Mouse (Mus musculus): Measurements from ENCODE around the gene Aimp2.

Gene Aimp2

DNA sequence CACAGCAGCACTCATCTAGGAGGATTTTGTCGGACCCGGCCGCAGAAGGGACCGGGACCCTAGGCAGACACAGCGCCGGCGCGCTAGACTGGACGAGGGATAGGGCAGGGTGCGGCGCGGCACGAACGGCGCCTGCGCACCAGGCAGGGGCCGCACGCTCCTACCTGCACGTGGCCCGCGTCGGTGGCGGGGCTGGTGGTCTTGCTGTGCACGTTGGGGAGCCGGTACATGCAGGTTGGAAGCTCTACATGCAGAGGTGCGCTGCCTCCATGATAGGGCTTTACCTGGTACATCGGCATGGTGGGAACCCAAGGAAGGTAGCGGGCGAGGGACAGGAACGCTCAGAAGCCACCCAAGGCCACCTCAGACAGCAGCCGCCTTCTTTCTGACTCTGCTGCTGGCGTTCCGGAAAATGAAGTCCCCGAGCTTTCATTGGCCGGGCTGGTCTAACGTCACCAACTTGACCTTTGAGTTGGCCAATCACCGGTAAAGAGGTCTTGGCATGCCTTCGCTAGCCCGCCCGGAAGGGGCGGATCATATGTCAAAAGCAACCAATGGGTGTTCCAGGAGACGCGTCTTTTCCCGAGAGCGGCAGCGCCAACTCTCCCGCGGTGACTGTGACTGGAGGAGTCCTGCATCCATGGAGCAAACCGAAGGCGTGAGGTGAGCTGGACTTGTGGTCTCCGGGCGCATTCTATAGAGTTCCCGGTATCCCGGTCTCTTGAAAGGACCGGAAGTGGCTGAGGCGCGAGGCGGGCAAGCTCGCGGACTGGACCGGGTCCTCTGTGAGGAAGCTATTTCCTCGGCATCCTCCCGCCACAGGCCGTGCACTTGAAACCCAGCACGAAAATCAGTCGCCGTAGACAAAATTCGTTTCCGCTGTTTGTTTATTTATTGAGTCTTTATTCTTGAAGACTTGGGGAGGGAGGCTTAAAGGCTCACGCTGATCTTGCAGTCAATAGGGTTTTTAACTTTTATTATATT lies at the start of gene Aimp2, which contains the start of gene Pms2:
Aimp2 (minus strand) TSS at position 431 of the 984 bp plus-strand sequence.
Pms2 (plus strand) TSS at position 548 of the 984 bp plus-strand sequence.
- DNase-seq (ENCODE audit: low spot score in 2 of 2) = peak; percentile 92 to 93

DNA sequence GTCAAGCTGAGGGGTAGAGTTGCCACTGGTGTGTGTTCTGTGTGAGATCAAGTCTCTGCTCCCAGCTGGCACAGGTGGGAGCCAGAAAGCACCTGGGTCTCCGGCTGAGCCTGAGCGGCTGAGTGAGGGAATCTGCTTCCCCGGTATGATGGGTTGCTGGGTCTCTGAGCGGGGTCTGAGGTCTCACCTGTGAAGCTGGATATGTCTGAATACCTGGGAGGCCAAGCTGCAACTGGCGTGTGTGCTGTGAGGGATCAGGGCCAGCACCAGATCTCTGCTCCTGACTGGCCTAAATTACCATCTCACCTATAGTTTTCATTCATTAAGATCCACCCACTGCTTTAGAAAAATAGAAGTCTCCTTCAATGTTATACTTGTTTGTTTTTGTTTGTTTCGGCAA lies 47.5 kb upstream of the Aimp2 start:
- no peak for DNase-seq (ENCODE audit: low spot score in 2 of 2)

DNA sequence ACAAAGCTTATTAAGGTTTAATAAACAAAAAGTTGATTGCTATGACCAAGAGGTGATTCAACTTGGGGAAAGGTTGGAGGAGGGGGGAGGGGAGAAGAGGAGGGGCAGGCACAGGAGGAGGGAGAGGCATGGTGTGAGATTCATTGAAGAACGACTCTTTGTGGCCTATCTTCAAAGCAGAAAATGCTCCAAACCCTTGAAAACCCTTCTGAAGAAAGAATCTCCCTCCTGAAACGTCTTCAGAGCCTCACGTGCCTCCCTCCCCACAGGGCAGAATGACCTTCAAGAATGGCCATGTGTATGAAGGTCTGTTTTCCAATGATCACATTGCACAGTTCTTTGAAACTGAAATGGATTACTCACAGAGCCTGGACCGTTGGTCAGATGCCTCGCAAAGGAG lies 40.4 kb upstream of the Aimp2 start:
- DNase-seq (ENCODE audit: low spot score in 2 of 2) = no peak

DNA sequence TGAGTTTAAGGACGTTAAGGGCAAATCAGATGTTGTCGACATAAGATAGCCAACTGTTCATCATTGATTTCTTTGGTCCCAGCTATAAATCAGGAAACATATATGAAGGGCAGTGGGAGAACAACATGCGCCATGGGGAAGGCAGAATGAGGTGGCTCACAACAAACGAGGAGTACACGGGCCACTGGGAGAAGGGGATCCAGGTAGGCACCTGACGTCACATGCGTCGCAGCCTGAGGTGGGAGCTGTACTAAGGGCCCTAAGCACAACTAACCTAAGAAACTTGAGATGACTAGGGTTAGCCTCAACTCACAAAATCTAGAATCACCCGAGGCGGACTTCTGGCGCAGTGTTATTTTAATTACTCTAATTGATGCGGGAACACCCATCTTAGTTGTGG lies 38.7 kb upstream of the Aimp2 start:
- DNase-seq (ENCODE audit: low spot score in 2 of 2) = no peak

DNA sequence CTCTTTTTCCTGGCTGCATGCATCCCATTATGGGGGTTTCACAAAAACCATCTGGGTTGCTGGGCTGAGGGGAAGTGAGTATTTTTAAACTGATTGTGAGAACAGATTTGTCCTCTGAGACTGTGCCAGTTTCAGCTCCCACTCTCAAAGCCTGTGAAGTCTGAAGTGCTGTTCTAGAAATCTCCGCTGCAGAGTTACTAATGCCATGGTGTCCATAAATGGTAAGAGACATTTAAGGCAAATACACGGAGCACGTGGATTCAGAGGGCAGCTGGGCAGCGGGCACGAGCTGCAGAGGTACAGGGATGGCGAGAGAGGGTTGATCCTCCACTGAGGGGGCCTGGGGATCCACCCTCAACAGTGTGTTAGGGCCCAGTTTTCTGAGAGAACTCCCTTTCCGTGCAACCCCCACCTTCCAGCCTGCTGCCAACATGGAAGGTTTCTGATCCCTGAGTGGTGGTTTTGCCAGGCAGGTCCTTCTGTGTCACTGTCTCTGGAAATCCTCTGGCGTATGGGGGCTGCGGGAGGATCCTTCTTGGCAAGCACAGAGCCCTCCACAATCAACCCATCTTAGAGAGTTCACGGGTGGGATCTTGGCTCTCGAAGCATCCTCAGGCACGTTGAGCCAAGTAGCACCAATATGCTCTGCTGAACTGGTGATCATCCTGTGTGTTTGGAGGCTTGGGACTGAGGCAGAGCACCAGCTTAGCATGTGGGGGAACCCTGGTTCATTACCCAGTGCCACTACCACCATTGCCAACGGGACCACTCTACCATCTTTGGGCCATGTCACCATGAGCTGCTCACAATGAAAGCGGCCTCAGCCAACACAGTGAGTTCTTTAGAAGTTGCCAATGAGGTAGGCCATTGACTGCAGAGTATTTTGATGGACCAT lies 33.8 kb upstream of the Aimp2 start:
- no peak for DNase-seq (ENCODE audit: low spot score in 2 of 2)

DNA sequence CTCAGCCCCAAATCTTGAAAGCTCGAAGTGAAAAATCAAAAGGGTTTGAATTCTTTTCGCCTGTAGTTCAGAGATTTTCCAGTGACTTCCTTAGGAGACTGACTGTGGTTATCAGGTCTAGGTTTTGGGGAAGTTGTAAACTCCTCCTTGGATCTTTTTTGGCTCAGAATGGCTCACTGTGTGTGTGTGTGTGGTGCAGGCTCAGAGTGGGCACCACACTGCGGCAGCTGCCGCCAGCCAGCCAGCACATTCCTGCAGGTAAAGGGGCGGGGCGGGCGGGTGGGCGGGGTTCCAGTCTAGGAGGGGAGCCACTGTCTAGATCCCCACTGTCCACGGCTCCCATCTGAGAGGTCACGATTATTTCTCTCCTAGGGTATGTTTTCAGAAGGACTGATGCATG lies 31.9 kb upstream of the Aimp2 start:
- DNase-seq (ENCODE audit: low spot score in 2 of 2) = no peak

DNA sequence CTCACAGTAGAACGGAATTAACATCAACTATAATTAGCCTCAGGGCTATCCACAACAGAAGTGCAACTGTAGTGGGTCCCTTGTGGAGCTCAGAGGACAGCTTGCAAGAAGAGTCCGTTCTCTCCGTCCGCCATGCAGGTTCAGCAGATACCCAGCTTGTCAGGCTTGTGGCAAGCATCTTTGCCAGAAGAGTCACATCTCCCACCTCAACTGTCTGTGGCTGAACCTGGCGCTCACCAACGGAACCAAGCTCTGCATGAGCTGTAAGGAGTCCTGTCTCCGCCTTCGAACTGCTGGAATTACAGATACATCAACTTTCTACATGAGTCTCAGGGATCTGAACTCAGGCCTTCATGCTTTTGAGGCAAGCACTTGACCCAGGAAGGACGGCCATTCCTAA lies 26.5 kb upstream of the Aimp2 start:
- no peak for DNase-seq (ENCODE audit: low spot score in 2 of 2)

DNA sequence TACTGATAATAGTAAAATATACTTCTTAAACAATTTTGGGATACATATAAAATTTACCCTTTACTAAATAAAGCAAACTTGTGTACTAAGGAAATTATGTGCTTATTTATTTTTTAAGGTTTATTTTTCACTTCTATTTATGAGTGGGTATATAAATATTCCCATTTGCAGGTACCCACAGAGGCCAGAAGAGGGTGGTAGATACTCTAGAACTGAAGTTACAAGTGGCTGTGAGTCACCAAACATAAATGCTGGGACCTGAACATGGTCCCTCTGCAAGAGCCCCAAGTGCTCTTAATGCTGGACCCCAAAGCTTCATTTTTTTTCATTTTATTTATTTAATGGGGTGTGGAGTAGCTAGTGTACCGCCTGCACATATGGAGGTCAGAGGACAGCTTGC lies 24.2 kb upstream of the Aimp2 start:
- DNase-seq (ENCODE audit: low spot score in 2 of 2) = no peak

DNA sequence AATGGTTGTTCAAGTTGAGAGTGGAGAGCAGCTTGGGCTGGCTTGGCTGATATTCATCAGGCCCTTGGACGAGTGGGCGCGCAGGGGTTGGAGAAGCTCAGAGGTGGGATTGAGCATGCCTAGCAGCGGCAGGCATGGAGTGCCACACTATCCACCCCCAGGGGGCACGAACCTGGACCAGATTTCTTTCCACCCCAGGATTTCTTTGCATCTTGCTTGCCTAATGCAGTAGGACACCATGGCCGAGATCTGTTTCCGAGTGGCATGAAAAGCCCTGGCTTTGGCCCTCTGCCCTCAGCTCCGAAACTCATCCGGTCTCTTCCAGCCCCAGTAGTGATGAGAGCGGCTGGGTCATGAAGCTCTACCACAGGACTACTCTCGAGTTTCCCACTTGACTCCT lies 23.8 kb upstream of the Aimp2 start:
- DNase-seq (ENCODE audit: low spot score in 2 of 2) = no peak

DNA sequence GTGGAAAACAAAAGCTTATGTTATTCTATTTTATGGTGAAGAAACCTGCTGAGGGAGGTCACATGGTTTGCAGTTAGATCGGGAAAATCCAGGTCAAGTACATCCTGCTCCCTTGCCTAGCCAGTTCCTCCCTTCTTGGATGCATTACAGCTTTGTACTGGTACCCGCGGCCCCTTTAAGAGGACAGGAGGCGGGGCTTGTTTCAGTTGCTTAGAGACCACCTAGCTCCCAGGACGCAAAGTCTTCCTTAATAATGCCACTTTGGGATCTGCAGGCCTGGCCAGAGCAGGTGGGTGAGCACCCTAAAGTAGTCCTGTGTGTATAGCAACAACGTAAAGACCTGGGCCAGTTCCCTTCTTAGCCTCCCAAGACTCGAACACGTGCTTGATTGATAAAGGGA lies 23.2 kb upstream of the Aimp2 start, which contains the start of gene Rsph10b:
Rsph10b (plus strand) TSS at position 205 of the 400 bp plus-strand sequence.
- DNase-seq (ENCODE audit: low spot score in 2 of 2) = no peak

DNA sequence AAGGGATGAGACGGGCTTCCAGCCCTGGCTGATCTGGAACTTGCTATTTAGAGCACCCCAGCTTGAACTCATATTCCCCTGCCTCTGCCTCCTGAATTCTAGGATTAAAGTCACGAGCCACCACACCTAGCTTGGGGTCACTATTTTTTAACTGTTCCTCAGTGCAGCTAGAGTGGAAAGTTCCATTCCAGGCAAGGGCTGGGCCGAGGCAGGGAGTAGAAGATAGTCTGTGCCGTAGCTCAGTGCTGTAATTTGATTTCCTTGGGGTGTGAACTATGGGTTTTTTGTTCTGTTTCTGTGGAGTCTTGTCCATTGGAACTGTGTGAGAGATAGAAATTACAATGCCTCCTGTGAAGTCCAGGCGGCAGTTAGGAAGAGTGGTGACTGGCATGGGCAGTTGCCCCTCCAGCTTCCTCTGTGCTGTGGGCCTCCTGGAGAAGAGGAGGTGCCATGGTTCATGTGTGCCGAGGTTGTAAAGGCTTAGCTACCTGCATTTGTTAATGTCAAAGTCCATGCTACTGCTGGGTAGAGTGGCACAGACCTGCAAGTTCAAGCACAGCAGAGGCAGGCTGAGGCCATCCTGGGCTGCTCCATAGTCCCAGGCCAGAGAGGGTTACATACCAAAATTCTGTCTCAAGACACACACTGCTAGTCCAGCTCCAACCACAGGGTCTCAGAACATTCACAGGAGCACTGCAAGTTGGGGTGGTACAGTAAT lies 22.4 kb upstream of the Aimp2 start:
- no peak for DNase-seq (ENCODE audit: low spot score in 2 of 2)

DNA sequence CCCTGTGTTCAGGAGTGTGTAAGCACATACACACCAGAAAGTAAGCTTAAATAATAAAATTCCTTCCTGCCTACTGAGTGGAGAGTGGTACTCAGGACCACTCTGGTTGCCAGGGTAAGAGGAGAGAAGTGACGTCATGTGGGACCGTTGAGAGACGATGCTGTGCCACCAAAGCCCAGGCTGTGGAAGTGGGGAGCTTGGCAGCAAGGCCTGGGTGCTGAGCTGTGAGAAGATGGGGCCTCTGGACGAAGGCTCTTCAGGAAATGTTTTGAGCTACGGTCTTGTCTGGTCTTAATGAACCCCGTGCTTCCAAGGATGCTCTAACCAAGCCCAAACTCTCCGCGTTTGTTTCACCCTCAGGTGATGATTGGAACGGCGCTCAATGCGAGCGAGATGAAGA lies 21.0 kb upstream of the Aimp2 start:
- no peak for DNase-seq (ENCODE audit: low spot score in 2 of 2)

DNA sequence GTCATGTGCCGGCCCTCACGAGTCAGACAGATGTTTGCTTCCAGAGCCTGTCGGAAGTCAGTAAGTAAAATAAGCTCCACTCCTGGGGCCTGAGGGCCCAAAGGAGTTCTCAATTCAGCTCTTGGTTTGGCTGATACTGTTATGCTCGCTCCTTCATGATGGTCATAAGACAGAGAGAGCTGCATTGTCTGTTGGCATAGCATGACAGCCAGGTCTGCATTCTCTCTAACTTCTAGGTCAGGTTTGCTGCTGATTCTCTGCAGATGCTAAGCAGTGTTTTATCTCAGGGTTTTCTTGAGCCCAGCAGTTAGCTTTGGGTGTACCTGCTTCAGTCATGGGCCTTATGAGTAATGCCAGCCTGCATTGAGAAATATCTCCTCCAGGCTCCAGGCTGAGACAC lies 19.6 kb upstream of the Aimp2 start:
- no peak for DNase-seq (ENCODE audit: low spot score in 2 of 2)

DNA sequence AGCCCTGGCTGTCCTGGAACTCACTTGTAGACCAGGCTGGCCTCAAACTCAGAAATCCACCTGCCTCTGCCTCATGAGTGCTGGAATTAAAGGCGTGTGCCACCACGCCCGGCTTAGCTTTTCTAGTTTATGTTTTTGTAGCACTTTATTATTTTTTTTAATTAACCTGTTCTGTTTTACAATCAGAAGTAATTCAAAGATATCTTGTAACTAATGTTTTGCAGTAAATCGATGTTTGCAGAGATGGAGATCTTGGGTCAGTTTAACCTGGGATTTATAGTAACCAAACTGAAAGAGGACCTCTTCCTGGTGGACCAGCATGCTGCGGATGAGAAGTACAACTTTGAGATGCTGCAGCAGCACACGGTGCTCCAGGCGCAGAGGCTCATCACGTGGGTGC lies 18.2 kb upstream of the Aimp2 start, which contains the start of gene Gm42421:
Gm42421 (plus strand) TSS at position 301 of the 400 bp plus-strand sequence.
- no peak for DNase-seq (ENCODE audit: low spot score in 2 of 2)

DNA sequence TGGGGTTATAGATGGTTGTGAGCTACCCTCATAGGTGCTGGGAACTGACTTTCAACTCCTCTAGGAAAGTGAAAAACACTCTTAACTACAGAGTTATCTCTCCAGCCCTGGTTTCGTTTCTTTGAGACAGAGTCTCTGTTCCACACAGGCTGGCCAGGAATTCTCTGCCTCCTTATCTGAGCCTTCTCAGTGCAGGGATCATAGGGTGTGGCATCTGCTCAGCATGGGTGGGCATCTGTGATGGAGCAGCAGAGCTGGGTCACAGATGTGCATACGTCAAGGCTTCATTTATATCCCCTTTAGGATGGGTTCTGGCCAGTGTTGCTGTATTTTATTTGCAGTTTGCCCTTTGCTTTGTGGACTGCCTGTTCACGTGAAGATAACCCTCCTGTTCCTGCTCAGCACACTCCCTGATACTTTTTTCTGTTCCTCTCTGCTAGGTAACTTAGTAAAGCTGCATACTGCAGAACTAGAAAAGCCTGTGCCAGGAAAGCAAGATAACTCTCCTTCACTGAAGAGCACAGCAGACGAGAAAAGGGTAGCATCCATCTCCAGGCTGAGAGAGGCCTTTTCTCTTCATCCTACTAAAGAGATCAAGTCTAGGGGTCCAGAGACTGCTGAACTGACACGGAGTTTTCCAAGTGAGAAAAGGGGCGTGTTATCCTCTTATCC lies 15.3 kb upstream of the Aimp2 start:
- no peak for DNase-seq (ENCODE audit: low spot score in 2 of 2)

DNA sequence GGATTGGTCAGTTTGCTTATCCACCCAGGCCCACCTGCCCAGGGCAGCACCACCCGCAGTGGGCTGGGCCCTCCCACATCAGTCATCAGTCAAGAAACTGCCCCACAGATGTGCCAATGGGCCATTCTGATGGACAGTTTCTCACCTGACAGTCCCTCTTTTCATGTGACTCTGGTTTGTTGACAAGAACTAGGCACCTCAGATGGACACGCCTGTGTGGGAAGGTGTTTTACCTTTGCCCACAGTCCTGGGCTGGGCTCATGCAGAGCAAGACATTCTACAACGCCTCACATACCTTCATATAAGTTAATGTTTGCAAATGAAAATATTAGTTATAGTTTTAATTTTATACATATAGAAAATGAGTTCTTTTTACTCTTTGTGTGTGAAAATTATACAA lies 8.5 kb upstream of the Aimp2 start:
- no peak for DNase-seq (ENCODE audit: low spot score in 2 of 2)

DNA sequence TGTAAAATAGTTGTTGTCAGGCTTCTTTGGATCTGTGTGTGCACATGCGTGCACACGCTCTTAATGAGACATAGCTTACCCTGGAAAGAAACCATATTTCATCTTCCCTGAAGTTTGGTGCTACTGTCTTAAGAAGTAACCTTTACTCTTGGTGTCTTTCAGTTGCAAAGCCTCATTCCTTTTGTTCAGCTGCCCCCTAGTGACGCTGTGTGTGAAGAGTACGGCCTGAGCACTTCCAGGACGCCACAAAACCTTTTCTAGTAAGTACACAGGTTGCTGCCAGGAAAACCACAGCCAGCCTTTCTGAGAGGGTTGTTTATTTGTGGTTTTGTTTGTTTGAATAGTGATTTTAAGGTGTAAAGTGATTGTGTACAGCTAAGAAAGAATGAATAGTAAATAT lies 7.8 kb upstream of the Aimp2 start:
- peak; percentile 38 to 58 for DNase-seq (ENCODE audit: low spot score in 2 of 2)

DNA sequence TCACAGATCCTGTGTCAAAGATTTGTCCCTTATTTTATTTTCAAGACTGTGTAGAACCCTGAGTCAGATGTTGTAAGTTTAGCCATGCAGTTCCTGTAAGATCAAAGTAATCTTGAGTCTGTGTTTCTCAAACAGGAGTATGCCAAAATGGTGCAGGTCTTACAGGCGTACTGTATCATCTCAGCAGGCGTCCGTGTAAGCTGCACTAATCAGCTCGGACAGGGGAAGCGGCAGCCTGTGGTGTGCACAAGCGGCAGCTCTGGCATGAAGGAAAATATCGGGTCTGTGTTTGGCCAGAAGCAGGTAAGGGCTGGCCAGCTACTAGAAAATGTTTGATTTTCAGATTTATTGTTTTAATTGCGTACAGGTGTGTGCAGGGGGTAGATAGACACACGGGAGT lies 6.6 kb upstream of the Aimp2 start:
- DNase-seq (ENCODE audit: low spot score in 2 of 2) = no peak

DNA sequence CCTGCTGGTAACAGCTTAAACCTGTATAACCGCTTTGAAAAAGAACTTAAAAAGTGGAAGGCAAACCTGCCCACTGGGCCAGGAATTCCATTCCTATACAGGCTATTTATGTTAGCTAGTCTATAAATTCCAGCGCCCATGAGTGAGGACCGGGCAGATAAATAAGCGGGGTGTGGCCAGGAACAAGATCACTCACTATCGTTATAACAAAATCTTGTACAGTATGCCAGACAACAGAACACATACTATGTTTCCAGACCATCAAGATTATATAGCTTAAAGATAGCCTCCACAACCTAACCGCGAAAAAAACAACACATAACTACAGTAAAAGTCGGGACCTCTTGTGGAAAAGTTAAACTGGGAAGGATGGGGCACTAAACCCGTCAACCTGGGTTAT lies 721 bp downstream of the Aimp2 start:
- no peak for DNase-seq (ENCODE audit: low spot score in 2 of 2)

DNA sequence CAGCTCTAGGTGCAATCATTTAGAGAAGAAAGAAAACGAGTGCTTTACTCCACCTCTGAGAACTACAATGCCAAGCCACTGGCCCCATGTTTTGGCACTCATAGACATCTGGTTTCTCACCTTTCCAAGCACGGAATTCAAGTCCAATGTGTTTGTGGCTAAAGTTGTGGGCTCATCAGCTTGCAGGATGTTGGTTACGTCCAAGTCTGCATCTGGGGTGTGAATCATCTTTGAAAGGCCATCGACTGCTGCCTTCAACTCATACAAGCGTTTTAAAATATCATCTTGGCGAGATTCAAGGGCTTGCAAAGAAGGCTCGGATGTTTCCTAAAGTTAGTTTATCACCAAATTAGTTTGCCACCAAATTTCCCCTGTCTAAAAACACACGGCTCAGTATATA lies 3.2 kb downstream of the Aimp2 start:
- DNase-seq (ENCODE audit: low spot score in 2 of 2) = no peak

DNA sequence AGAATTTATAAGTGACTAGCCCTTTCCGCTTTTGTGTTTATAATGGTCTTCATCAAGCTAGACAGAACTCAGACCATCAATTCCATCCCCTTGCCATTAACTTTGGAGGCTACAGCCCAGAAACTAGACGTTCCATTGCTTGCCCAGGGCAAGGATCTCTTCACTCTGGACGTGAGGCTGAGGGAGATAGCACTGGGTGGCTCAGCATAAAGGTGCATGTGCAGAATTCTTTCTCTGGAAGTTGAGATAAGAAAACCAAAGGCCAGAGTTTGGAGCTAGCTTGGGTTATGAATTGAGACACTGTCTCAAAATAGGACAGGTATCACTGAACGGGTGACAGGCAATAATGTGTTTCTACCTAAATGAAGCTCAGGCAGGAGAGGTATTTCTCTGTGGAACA lies 5.8 kb downstream of the Aimp2 start:
- DNase-seq (ENCODE audit: low spot score in 2 of 2) = no peak

Data from natural killer cell, adult 2 months (primary cell).